Mouse (Mus musculus): ENCODE measurements around the gene Gm45837. TPM values are rescaled to one million over a fixed set of nuclear protein-coding genes. Genes with fewer than 3 reads are reported as not detected.

The Gm45837 gene
- total RNA-seq, 2 experiments from 2014 or later = 3.4 TPM; not detected in 1

DNA sequence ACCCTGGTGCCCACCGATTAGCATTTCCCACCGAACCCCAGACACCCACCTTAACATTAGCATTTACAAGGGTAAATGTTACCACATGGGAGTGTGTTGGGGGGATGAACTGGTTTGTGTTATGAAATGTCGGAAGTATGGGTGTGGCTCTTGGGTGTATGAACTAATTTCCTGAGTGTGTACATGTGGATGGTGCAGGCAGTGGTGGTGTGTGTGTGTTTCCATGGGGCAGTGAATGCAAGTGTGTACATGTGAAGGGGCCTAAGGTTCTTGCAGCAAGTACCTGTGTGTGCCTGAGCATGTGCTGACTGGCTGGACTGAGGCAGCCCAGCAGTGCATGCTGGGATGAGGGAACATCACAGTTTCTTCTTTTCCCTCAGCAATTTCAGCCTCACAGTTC, 87.7 kb downstream of the Gm45837 start:
- no peak for DNase-seq (ENCODE audit: low spot score in 2 of 2)

DNA sequence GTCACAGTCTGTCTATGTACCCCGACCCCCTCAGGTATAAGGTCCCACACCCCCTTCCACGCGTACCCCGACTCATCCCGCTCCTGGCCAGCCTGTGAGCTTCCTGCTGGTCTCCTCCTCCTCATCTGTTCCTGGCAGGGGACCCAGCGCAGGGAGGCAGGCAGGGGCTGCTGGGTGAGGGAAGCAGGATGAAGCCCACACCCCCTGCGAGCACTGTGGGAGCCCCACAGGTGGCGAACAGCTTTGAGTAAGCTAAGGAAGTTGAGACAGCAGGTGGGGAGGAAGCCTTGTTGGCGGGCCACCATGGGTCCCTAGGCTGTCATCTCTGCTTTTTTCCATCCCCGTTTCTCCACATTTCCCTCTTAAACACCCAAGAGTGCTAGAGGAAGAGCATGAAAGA, 88.6 kb downstream of the Gm45837 start:
- no peak for DNase-seq (ENCODE audit: low spot score in 2 of 2)

DNA sequence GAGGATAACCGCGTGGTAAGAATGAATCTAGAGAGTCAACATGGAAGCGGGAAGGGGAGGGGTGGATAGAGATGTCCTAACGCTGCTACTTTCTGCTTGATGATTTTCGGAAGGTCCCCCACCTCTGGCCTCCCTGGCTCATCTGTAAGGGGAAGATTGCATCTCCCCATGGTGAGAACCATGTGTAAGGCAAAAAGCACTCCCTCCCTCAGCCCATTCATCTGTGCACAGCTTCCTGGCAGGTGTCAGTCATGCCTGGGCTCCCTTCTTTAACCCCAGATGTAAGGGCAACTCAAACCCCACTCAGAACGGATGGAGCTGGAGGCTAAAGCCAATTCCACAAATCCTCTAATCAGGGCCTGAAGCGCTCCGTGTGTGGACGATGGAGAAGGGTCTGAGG, 89.0 kb downstream of the Gm45837 start:
- no peak for DNase-seq (ENCODE audit: low spot score in 2 of 2)

DNA sequence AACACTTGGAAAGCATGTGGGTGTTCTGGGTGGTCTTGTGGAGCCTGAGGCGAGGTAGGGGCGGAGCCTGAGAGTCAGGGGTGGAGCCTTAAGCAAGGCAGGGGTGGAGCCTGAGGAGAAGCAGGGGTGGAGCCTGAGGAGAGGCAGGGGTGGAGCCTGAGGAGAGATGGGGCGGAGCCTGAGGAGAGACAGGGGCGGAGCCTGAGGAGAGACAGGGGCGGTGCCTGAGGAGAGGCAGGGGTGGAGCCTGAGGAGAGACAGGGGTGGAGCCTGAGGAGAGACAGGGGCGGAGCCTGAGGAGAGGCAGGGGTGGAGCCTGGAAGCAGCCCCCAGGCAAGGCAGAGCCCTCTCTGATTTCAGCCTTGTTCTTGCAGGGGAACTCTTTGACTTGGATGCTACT, 90.5 kb downstream of the Gm45837 start:
- no peak for DNase-seq (ENCODE audit: low spot score in 2 of 2)

DNA sequence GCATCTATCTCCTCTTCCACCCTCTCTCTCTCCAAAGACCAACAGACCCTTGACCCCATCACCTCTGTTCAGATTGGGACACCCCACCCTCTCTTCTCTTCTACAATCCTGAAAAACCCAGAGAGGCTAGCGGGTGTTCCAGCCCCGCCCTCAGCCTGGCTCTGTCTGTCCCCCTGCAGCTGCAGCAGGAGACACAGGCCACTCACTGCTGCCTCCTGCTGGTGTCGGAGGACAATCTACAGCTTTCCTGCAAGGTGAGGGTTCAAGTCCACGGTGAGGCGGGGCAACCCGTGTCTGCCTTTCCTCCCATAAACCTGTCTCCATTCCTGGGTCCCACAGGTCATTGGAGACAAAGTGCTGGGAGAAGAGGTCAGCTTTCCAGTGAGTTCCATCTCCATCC, 91.0 kb downstream of the Gm45837 start:
- no peak for DNase-seq (ENCODE audit: low spot score in 2 of 2)

DNA sequence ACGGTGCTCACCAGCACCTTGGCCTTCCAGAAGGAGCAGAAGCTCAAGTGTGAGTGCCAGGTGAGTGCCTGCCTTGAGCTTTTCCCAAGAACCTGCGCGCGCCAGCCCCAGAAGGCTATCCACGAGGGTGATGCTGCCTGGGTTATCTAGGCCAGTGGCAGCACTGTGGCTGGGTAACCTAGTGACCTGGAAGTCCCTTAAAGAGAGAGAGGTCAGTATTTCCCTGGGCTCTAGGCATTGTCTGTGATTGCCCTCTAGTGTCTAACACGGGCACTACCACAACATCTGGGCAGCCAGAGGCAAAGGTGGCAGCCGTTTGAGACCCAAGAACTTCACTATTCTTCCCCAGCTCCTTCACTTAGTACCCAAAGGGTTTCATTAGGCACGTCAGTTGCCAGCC, 92.7 kb downstream of the Gm45837 start:
- DNase-seq (ENCODE audit: low spot score in 2 of 2) = peak; percentile 59 to 61

DNA sequence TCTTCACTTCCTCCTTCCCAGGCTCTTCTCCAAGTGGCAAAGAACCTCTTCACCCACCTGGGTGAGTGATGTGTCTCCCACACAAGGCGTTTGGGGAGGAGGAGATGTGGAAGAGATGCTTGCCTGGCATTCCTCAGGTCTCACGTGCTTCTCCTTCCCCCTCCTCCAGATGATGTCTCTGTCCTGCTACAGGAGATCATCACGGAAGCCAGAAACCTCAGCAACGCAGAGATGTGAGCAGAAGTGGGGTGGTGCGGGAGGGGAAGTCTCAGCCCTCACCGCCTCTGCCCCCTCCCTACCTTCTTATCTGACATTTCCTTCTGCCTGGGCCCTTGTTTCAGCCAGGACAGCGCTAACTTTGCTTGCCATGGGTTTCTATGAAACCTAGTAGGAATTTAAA, 93.1 kb downstream of the Gm45837 start:
- DNase-seq (ENCODE audit: low spot score in 2 of 2) = no peak

DNA sequence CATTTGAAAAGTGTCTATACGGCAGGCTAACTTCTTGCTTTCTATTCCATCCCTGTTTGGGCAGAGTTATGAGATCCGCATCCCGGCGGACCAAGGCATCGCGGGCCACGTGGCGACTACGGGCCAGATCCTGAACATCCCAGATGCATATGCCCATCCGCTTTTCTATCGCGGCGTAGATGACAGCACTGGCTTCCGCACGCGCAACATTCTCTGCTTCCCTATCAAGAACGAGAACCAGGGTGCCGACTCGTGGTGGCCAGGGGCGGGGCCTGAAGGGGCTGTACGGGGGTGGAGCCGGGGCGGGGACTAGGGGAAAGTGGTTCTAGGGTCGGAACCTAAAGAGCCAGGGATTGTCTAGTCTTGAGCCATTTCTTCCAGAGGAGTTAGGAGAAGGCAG, 93.8 kb downstream of the Gm45837 start:
- DNase-seq (ENCODE audit: low spot score in 2 of 2) = no peak

DNA sequence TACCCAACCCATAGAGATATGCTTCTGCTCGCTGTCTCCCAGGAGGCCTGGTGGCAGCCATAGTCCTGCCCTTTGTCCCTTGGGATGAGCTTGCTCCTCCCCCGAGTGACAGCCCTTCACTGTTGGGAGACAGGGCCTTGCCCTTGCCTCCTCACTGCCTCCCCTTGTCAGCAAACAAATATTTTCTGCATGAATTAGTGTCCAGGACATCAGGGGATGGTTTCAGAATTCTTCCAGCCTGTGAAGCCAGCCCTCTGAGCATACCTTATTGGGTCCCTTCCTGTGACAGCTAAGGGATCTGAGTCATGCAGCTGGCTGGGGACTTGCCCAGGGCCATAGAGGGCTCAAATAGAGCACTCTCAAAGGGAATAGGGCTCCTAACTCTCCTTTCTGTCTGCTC, 98.5 kb downstream of the Gm45837 start:
- no peak for DNase-seq (ENCODE audit: low spot score in 2 of 2)

DNA sequence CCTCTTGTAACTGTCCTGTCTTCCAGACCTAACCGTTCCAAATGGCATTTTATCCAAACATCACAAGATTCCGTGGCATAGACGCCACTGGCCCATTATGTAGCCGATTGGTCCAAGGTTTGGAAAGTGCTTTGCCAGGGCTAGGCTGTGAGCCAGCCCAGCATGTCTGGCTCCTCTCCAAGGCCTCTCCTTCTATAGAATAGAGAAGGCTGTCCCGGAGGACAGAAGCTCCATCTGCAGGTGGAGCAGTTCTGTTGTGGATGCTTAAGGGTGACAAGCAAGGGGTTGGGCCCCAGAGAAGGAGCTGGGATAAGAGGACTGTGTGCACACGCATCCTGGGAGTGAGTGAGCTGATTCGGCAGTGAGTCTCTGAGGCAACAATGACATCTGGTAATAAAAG, 103.0 kb downstream of the Gm45837 start:
- no peak for DNase-seq (ENCODE audit: low spot score in 2 of 2)

DNA sequence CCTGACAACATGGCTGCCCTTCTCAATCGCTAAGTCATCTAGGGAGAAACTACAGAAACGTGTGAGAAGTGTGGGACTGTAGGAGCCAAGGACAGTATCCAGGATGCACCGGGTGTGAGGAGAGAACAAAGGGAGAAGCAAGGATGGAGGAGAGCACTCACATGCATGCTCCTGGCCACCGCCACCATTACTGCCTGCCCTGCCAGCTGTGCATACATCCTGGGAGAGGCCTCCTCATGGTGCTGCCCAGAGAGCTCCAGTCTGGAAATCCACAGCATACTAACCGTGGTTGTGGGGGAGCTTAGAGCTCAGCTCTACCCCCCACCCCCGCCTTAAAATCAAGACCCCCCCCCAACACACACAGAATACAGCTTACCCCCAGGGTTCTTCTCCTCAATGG, 104.1 kb downstream of the Gm45837 start:
- DNase-seq (ENCODE audit: low spot score in 2 of 2) = no peak

DNA sequence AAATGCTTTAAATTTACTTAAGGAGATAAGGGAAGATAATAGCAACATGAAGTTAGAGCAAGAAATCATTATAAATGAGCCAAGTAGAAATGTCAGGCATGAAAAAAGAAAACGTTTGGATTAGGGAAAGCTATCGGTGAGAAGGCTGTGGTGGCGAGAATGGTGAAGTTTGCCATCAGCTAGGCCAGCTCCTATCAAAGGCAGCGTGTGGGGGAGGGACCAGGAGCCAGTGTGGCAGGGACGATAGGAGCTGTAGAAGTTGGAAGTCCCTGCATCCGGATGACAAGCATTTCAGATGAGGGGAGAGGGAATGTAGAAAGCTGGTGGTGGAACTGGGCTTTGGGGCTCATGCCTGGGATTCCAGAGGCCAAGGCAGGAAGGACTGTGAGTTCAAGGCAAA, 104.6 kb downstream of the Gm45837 start:
- DNase-seq (ENCODE audit: low spot score in 2 of 2) = no peak

DNA sequence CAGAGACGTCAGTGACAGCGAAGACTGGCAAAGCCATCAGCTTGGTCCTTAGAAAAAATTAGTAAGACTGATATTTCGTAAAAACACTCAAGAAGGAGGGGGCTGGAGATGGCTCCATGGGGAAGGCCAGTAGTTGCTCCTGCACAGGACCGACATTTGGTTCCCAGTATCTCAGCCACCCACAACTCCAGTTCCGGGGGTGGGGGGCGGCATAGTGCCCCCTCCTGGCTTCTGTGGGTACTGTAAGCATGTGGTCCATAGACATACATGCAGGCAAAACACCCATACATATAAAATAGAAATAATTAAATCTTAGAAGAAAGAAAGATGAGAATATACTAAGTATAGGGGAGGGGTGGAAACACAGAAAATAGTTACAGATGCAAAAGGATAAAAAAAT, 105.8 kb downstream of the Gm45837 start:
- no peak for DNase-seq (ENCODE audit: low spot score in 2 of 2)

DNA sequence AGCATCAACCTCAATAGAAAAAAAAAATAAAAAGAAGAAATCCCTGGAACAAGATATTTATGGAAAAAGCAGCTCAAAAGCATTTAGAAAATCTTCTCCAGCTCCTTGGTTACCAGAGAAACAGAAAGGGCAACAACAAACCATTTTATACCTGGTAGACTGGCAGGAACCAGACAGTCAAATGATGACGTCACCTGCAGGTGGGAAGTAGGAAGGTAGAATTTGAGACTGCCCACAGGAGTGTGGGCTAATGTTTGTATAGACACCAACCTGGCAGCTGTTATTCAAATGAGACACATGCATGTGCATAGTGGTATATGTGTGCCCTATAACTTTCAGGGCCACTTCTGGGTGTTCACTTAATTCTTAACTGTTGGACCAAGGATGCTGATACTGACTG, 111.0 kb downstream of the Gm45837 start:
- no peak for DNase-seq (ENCODE audit: low spot score in 2 of 2)

DNA sequence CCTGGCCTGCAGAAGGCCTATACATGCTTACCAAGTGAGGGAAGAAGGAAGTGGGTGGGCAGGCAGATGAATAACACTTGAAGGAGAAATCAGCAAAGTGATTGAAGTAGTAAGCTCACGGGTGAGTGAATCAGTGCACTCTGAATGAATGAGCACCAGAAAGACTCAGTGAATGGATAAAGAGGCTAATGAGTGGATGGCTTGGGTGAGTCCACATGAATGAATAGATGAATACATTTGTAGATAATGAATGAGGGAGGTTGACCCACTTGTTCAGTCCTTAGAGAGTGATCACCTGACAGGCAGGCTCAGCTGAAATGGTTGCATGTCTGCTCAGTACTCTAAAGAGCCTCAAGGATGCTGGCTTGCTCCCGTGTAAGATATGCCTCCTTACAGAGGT, 112.5 kb downstream of the Gm45837 start:
- DNase-seq (ENCODE audit: low spot score in 2 of 2) = no peak

DNA sequence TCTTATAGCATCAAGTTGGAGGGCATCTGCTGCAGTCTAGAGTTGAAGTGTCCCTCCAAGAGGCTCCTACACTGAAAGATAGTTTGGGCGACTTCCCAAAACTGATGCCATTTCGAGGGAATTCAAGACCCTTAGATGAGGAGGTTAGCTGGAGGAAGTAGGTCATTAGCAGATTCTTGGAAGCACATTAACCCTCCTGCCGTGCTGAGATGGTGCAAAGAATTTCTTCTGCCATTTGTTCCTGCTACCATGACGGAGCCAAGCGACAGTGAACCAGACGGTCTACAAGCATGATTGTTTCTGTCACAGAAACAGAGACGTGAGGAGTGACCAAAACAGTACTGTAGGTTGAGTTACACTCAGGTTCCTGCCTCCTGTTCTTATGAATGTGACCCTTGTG, 115.8 kb downstream of the Gm45837 start:
- DNase-seq (ENCODE audit: low spot score in 2 of 2) = no peak

DNA sequence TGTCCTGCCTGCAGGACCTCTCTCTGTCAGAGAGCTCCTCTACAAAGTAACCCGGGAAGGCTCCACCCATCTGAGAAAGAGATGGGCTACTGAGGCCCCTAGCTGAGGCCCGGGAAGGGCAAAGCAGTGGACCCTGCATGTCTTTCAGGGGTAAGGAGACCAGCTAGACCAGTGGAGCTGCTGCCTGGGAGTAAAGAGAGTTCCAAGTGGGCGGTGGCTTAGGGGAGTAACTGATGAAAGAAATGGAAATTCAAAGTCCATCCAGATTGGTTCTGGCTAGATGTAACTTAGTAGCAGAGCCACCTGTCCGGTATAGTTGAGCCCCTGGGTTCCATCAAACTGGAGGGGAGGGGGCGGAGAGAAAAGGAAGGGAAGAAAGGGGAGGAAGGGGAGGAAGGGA, 123.7 kb downstream of the Gm45837 start:
- DNase-seq (ENCODE audit: low spot score in 2 of 2) = no peak

DNA sequence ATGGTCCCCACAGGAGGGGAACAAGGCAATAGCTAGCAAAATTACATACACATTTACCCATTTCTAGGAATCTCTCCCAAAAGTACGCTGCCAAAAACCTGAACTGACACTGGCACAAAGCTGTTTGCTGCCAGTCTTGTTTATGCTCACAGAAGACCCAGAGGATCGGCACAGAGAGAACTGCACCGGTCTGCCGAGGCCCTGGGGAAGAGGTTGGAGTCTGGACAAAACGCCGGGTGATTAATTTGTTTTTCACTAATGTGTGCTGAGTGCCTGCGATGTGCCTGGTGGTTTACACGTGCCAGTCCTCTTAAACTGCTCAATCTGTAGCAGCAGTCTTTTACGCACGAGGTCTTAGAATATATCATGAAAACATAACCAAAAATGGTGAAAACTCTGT, 124.4 kb downstream of the Gm45837 start:
- no peak for DNase-seq (ENCODE audit: low spot score in 2 of 2)

DNA sequence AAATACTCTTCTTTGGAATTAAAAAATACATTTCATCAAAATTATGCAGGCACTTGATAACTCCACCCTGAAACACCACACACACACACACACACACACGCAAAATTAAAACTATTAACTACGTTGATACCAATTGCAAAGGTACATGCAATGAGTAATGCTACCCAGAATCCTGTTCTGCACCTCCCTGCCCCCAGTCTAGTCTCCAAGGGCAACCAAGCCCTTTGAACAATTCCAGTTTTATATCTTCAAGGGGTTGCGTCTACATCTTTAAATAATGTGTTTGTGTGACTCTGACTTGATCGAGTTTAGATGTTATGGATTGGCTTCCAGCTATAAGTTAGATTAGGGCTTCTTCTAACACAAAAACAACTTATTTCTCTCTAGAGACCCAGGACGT, 124.8 kb downstream of the Gm45837 start:
- no peak for DNase-seq (ENCODE audit: low spot score in 2 of 2)

DNA sequence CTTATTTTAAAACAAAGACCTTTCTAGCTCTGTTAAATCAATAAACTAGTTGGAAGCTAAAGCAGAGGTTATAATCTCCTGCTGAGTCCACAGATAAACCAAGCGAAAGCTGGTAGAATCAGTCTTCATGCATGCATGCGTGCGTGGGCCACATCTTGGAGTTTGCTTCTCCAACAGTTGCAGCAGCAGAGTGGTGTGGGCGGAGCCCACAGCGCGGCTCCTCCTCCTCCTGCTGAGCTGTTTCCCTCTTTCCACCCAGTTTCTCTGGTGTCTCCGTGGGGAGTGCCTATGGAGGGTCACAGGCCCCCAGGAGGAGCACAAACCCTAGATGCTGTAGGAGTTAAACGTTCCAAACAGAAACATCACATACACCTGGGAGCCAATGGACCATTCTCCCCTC, 126.9 kb downstream of the Gm45837 start:
- DNase-seq (ENCODE audit: low spot score in 2 of 2) = no peak

DNA sequence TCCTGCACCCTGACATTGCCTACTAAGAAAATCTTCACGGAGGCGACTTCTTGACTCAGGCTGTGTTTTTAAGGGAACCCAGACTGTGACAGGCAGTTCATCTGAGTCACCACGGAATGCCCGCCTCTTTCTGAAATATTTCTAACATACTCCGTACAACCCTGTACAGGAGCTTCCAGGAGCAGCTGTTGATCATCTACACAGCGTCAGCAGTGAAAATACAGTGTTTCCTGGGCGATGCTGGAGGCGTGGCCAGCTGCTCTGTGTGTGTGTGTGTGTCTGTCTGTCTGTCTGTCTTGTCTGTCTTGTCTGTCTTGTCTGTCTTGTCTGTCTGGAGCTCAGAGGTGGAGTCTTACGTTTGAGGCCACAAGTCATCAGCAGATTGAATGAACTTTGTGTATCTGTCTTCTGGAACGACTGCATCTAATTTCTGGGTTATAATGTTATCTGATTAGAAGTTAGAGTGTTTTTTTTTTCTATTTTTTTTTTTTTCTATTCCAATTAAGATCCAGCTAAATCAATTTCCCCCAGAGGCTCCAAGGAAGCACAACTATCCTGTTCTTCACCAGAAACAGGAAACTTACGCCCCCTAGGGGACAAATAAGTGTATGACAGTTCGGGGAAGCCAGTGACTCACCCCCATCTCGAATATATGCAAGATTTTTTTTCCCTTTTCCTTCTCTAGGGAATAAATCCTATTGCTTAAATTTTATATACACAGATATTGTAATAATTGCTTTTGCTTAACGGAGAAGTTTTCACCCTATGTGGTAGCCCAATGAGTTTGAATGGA, 127.7 kb downstream of the Gm45837 start:
- DNase-seq (ENCODE audit: low spot score in 2 of 2) = peak in 1 of 2 experiments; percentile 42

DNA sequence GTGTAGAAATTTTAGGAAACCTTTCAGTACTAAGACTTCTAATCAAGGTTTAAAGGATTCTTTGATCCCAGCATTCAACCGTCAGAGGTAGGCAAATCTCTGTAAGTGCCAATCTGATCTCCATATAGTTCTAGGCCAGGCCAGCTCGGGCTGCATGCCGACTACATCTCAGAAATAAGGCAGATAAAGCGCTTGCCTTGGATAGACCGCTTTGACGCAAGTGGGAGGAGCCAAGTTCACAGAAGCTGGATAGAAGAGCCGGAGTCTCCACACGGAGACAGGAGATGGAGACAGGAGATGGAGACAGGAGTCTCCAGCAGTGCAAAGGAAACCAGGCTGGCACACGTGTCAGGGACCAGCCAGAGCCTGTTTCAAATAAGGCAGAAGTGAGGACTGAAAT, 129.1 kb downstream of the Gm45837 start:
- no peak for DNase-seq (ENCODE audit: low spot score in 2 of 2)

DNA sequence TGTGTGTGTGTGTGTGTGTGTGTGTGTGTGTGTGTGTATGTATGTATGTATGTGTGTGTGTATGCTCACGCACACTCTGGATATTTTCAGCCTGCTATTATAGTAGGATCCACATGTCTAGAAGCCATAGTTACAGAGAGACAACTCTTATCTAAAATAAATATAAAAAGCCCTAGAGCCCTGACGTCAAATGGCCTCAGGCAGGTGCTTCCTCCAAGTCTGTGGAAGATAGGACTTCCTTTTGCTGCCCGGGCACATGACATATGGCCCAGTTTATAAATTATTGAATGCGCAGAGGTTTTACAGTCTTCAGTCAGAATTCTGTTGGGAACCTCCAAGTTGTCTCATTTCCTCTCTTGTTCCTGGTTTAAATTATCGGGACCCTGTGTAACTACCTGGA, 130.0 kb downstream of the Gm45837 start:
- no peak for DNase-seq (ENCODE audit: low spot score in 2 of 2)

DNA sequence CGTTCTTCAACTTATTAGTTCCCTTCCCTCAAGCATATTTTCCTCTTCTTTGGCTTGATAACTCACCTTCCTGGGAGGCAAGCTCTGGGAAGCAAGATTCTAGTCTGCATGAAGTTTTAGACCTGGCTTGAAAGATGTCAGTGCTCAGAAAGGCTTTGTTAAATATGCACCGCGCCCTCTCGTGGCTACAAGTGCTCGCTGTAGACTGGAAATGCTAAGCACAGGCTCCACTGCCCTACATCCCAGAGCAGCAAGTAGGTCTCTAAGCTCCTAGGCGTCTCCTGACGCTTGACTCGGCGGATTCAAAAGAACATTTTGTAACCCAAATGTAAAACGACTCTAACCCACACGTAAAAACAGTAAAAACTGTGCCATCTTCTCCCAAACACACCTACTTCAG, 130.4 kb downstream of the Gm45837 start:
- DNase-seq (ENCODE audit: low spot score in 2 of 2) = peak; percentile 58 to 69

Measured in adrenal gland, adult 18-20 months (tissue).